Mouse (Mus musculus) embryonic facial prominence, embryonic 10.5 days (tissue): Measurements from ENCODE around the gene Tap2. TPM values are rescaled to one million over a fixed set of nuclear protein-coding genes. Genes with fewer than 3 reads are reported as not detected.

Experiments used
- DNase-seq: peaks from one replicate; pipeline ENCODE4 v3.0.0-alpha.2; 2017; ENCODE audit warnings: low spot score
- H3K27ac ChIP-seq: fragments of 300-500 bp; sonication (generic); replicated peaks from 2 replicates; pipeline ENCODE4 v1.5.1; 2016; ENCODE audit warnings: mild to moderate bottlenecking
- H3K27me3 ChIP-seq: fragments of 300-500 bp; sonication (generic); replicated peaks from 2 replicates; pipeline ENCODE4 v1.6.1; 2016; ENCODE audit warnings: low read depth, mild to moderate bottlenecking; ENCODE audit not compliant: poor library complexity, severe bottlenecking
- H3K36me3 ChIP-seq: fragments of 300-500 bp; sonication (generic); replicated peaks from 2 replicates; pipeline ENCODE4 v1.6.1; 2016; ENCODE audit warnings: mild to moderate bottlenecking, moderate library complexity
- H3K4me1 ChIP-seq: fragments of 300-500 bp; sonication (generic); 2 replicates; pipeline ENCODE4 v1.6.1; 2016
- H3K4me3 ChIP-seq: fragments of 300-500 bp; sonication (generic); 2 replicates; pipeline ENCODE4 v1.5.1; 2016; ENCODE audit warnings: mild to moderate bottlenecking, moderate library complexity
- H3K9me3 ChIP-seq: fragments of 300-500 bp; sonication (generic); 2 replicates; pipeline ENCODE4 v1.6.1; 2016; ENCODE audit warnings: mild to moderate bottlenecking
- WGBS: fragments of 180-500 bp; shearing (Covaris S2); methylation state at CpG from one replicate; pipeline ENCODE4 v1.1.7; 2016; 5-methylcytosine and 5-hydroxymethylcytosine counted together
- polyA plus RNA-seq: library from polyadenylated mRNA; unstranded; fragments of >200 nt; fragmentation: Nextera tagmentation; extraction: Ambion mirVana; gene quantifications from 2 replicates; pipeline ENCODE4 v1.2.1, GENCODE M21; 2016

Tap2 gene
- polyA plus RNA-seq, 1 experiment from 2014 or later = 0.56 TPM

DNA sequence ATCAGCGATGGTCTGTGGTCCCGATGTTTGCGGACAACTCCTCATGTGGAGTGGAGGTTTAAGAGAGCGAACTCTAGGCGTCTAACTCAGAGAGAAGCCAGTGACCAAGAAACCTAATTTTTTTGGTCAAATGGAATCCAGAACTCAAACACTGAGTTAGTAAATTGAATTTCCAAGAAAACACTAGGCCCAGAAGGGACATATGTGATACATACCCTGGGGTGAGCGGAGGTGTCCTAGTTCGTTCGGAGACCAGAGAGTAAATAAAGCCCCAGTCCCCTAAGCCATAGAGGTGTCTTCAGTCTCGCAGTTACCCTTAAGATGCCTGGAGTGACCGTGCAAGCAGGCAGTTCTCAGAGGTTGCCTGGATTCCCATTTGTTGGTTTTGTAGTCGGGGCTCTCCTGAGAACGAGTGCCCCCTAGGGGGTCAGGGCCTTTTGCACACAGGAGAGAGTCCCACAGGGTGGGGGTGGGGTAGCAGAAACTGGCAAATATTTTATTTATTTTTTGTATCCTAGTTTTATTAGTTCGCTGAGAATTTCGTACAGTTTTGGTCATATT lies 60.6 kb downstream of the Tap2 start:
- 2% methylated on average over 14 of the region's 14 CpGs for WGBS
- peak overlapping the region; percentile 68 for H3K4me3 ChIP-seq
- no peaks in the 10 kb centered on the region for H3K9me3 ChIP-seq
- H3K4me1 ChIP-seq = peaks cover 26% of the 10 kb centered on the region
- H3K36me3 ChIP-seq = no peaks in the 10 kb centered on the region
- peak overlapping the region; percentile 79; the same call in 1 of the 2 replicates for H3K27ac ChIP-seq
- peak; percentile 62 for DNase-seq
- peaks cover 53% of the 10 kb centered on the region for H3K27me3 ChIP-seq

DNA sequence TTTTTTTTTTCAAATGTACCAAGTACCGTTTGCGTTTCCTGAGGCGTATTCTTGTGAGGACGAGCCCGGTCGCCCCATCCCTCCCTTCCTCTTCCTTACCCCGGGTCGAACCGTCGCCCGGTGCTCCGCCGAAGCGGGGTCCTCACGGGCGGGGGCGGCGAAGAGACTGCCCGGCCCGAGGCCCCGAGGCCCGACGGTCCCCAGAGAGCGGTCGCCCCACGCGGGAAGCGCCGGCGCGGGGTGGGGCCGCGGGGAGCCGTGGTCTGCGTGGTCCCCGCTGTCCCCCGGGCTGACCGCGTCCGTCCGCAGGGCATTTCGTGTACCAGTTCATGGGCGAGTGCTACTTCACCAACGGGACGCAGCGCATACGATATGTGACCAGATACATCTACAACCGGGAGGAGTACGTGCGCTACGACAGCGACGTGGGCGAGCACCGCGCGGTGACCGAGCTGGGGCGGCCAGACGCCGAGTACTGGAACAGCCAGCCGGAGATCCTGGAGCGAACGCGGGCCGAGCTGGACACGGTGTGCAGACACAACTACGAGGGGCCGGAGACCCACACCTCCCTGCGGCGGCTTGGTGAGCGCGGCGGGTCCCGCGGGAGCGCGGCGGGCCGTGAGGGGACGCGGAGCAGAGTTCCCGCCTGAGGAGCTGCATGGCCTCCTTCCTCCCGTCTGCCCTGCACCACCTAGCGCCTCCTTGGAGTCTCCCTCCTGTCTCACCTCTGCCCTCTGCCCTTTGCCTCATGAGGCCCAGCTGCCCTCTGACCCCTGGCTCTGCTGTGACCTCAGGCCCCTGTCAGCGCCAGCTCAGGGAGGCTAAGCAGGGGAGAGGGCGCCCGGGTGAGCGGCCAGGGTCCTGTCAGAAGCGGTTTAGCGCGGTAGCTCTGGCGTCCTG lies 61.4 kb downstream of the Tap2 start:
- WGBS = under 1% methylated on average over 93 of the region's 93 CpGs
- peak overlapping the region; percentile 79 for H3K27ac ChIP-seq
- H3K27me3 ChIP-seq = peaks cover 49% of the 10 kb centered on the region
- H3K4me1 ChIP-seq = peaks cover 26% of the 10 kb centered on the region
- H3K9me3 ChIP-seq = no peaks in the 10 kb centered on the region
- H3K4me3 ChIP-seq = peak overlapping the region; percentile 68
- H3K36me3 ChIP-seq = no peaks in the 10 kb centered on the region
- DNase-seq = peak; percentile 70

Other genes starting within 250 kb of the Tap2 start
- gene Vps52, start 247.7 kb upstream of the Tap2 start, polyA plus RNA-seq = 48.2 and 51.5 TPM in 2 replicates
- 1,569 and 1,593 TPM in 2 replicates for gene Rps18, start 247.5 kb upstream of the Tap2 start, polyA plus RNA-seq
- gene H2-K1, start 203.2 kb upstream of the Tap2 start, polyA plus RNA-seq = 8.4 and 13.4 TPM in 2 replicates
- gene Ring1, start 178.8 kb upstream of the Tap2 start, polyA plus RNA-seq = 11.0 and 11.6 TPM in 2 replicates
- 41.4 and 44.8 TPM in 2 replicates for gene H2-Ke6, start 175.5 kb upstream of the Tap2 start, polyA plus RNA-seq
- gene Slc39a7, start 171.8 kb upstream of the Tap2 start, polyA plus RNA-seq = 167 and 177 TPM in 2 replicates
- gene Rxrb, start 171.7 kb upstream of the Tap2 start, polyA plus RNA-seq = 44.7 and 47.9 TPM in 2 replicates
- gene Col11a2, start 164.1 kb upstream of the Tap2 start, polyA plus RNA-seq = 1.0 and 1.2 TPM in 2 replicates
- 0.31 and 0.69 TPM in 2 replicates for gene H2-Oa, start 111.2 kb upstream of the Tap2 start, polyA plus RNA-seq
- 4.2 and 4.8 TPM in 2 replicates for gene H2-DMa, start 84.0 kb upstream of the Tap2 start, polyA plus RNA-seq
- 141 and 144 TPM in 2 replicates for gene Brd2, start 80.9 kb upstream of the Tap2 start, polyA plus RNA-seq
- gene H2-DMb2, start 60.2 kb upstream of the Tap2 start, polyA plus RNA-seq = 0.17 and 0.28 TPM in 2 replicates
- 0.52 and 0.55 TPM in 2 replicates for gene H2-DMb1, start 50.5 kb upstream of the Tap2 start, polyA plus RNA-seq
- gene Tap1, start 16.0 kb upstream of the Tap2 start, polyA plus RNA-seq = 2.8 and 2.9 TPM in 2 replicates
- 0.57 and 0.93 TPM in 2 replicates for gene Psmb9, start 15.8 kb upstream of the Tap2 start, polyA plus RNA-seq
- 1.3 and 1.7 TPM in 2 replicates for gene Psmb8, start 5.8 kb upstream of the Tap2 start, polyA plus RNA-seq
- not detected in 2 replicates for gene H2-Ob, start 35.4 kb downstream of the Tap2 start, polyA plus RNA-seq
- 5.5 and 7.2 TPM in 2 replicates for gene H2-Ab1, start 54.2 kb downstream of the Tap2 start, polyA plus RNA-seq
- not detected in 2 replicates for gene H2-Aa, start 84.3 kb downstream of the Tap2 start, polyA plus RNA-seq
- gene H2-Eb1, start 102.3 kb downstream of the Tap2 start, polyA plus RNA-seq = 1.2 and 1.3 TPM in 2 replicates
- gene H2-Eb2, start 122.1 kb downstream of the Tap2 start, polyA plus RNA-seq = 0.04 TPM in 1 of 2 replicates, not detected in the other
- gene Btnl2, start 151.3 kb downstream of the Tap2 start, polyA plus RNA-seq = 0.08 TPM in 1 of 2 replicates, not detected in the other
- gene Btnl1, start 173.6 kb downstream of the Tap2 start, polyA plus RNA-seq = not detected in 2 replicates
- gene BC051142, start 195.3 kb downstream of the Tap2 start, polyA plus RNA-seq = 0.88 and 1.4 TPM in 2 replicates